Mouse (Mus musculus): Measurements from ENCODE around the gene Pom121l12. TPM values are rescaled to one million over a fixed set of nuclear protein-coding genes. Genes with fewer than 3 reads are reported as not detected.

Gene Pom121l12
- polyA plus RNA-seq (2014; fragmentation: Illumina TruSeq; extraction: RNeasy Lipid Tissue Mini Kit (QIAGEN cat#74804); ENCODE audit: low read depth, low replicate concordance) = 1.5 TPM

DNA sequence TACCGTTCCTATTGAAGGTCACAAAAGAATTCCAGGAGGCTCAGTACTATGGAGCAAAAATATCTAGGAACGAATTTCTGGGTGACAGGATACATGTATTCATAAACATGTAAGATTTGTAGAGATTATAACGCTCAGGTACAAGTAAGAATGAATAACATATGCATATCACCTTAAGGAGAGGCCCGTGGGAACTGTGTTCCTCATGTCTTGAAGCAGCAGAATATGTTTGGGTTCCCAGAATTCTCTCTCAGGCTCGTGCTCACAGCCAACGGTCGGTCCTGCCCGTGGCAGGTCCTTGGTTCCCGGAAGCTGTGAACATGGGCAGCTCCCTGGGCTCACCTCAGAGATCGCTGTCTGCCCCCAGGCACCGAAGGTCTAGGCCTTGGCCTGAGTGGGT is at the start of gene Pom121l12:
TSS of gene Pom121l12 (plus strand) at position 301 of the 400 bp plus-strand sequence.

Data from adipose tissue, adult 10 weeks (tissue).